Mouse (Mus musculus) heart, postnatal 0 days (tissue): Measurements from ENCODE around the gene Uqcc1. TPM values are rescaled to one million over a fixed set of nuclear protein-coding genes. Genes with fewer than 3 reads are reported as not detected.

ENCODE experiments used
- ATAC-seq: fragments of 200-750 bp; cut with Nextera tagmentation; 2 replicates; pipeline ENCODE4 v1.8.0; 2017; ENCODE audit warnings: low read depth, moderate number of reproducible peaks, moderate library complexity; ENCODE audit not compliant: insufficient read depth
- DNase-seq: peaks from one replicate; pipeline ENCODE4 v3.0.0-alpha.2; 2016; ENCODE audit warnings: low spot score
- H3K27ac ChIP-seq: fragments of 300-500 bp; sonication (generic); 2 replicates; pipeline ENCODE4 v1.5.1; 2014; ENCODE audit warnings: low read depth, mild to moderate bottlenecking
- H3K27me3 ChIP-seq: fragments of 300-500 bp; sonication (generic); 2 replicates; pipeline ENCODE4 v1.6.1; 2014; ENCODE audit warnings: low read length, mixed read lengths; ENCODE audit not compliant: control insufficient read depth, insufficient read depth
- H3K36me3 ChIP-seq: fragments of 300-500 bp; sonication (generic); replicated peaks from 2 replicates; pipeline ENCODE4 v1.6.1; 2014; ENCODE audit warnings: low read length, mixed read lengths; ENCODE audit not compliant: control insufficient read depth, insufficient read depth
- H3K4me1 ChIP-seq: fragments of 300-500 bp; sonication (generic); 2 replicates; pipeline ENCODE4 v1.6.1; 2014; ENCODE audit warnings: antibody characterized with exemption; ENCODE audit not compliant: control insufficient read depth, insufficient read depth
- H3K4me2 ChIP-seq: fragments of 300-500 bp; sonication (generic); 2 replicates; pipeline ENCODE4 v1.6.1; 2014; ENCODE audit warnings: low read depth, mild to moderate bottlenecking, low read length, moderate library complexity
- H3K4me3 ChIP-seq: fragments of 300-500 bp; sonication (generic); 2 replicates; pipeline ENCODE4 v1.5.1; 2014; ENCODE audit warnings: low read depth, low read length
- H3K9ac ChIP-seq: fragments of 300-500 bp; sonication (generic); replicated peaks from 2 replicates; pipeline ENCODE4 v1.6.1; 2014; ENCODE audit warnings: low read depth, low read length, mixed read lengths
- H3K9me3 ChIP-seq: fragments of 300-500 bp; sonication (generic); replicated peaks from 2 replicates; pipeline ENCODE4 v1.6.1; 2016; ENCODE audit warnings: low read length; ENCODE audit not compliant: control insufficient read depth
- CTCF ChIP-seq: IDR thresholded peaks from 2 replicates; pipeline ENCODE4 v1.5.1; 2016; ENCODE audit warnings: antibody characterized with exemption, control low read depth, low read depth
- EP300 ChIP-seq: IDR thresholded peaks from 2 replicates; pipeline ENCODE4 v1.6.1; 2016; ENCODE audit warnings: antibody characterized with exemption, low read depth
- WGBS: fragments of 180-500 bp; shearing (Covaris S2); extraction: QIAGEN DNeasy Blood & Tissue Kit; methylation state at CpG from one replicate; pipeline ENCODE4 v1.1.7; 2014; 5-methylcytosine and 5-hydroxymethylcytosine counted together
- polyA plus RNA-seq: library from polyadenylated mRNA; unstranded; fragments of >200 nt; fragmentation: Nextera tagmentation; extraction: Ambion mirVana; gene quantifications from 2 replicates; pipeline ENCODE4 v1.2.1, GENCODE M21; 2015
- total RNA-seq: library from RNA; depleted of rRNA; stranded (reverse); fragments of >200 nt; gene quantifications from 2 replicates; pipeline ENCODE4 v1.2.3, GENCODE M21; 2014; ENCODE audit warnings: low replicate concordance

Uqcc1 gene
- total and polyA plus RNA-seq, 2 experiments from 2014 or later: 149 to 167 TPM

- H3K4me2 ChIP-seq: no peak overlapping the region
- no peak overlapping the region for H3K9ac ChIP-seq
- H3K36me3 ChIP-seq: peaks cover 73% of the 10 kb centered on the region
- H3K9me3 ChIP-seq: no peaks in the 10 kb centered on the region
- no peak overlapping the region for H3K4me3 ChIP-seq
- no peaks in the 10 kb centered on the region for H3K27me3 ChIP-seq
- DNase-seq (no peak), ATAC-seq (no peak)
- TF ChIP-seq CTCF (no peak), EP300 (no peak)
- no peak overlapping the region for H3K27ac ChIP-seq
- WGBS: 94% methylated on average over 13 of the region's 13 CpGs
- H3K4me1 ChIP-seq: no peaks in the 10 kb centered on the region
Observed at GRCm38 (mm10) chr2:155894307-155895045, 35.6 kb downstream of the Uqcc1 start.

- Histone ChIP-seq H3K36me3 (peaks cover 40% of the 10 kb centered on the region), H3K9me3 (no peaks in the 10 kb centered on the region), H3K27me3 (no peaks in the 10 kb centered on the region), H3K4me1 (peaks cover 6% of the 10 kb centered on the region; the same call in 1 of the 2 replicates), H3K4me3 (no peak overlapping the region), H3K4me2 (no peak overlapping the region), H3K9ac (no peak overlapping the region), H3K27ac (no peak overlapping the region)
- DNase-seq (no peak), ATAC-seq (no peak)
- no peak for TF ChIP-seq CTCF
- no peak for TF ChIP-seq EP300
- WGBS: 89% methylated on average over 12 of the region's 12 CpGs
Observed at GRCm38 (mm10) chr2:155886776-155887175, 43.3 kb downstream of the Uqcc1 start.

- H3K9ac ChIP-seq: no peak overlapping the region
- H3K4me3 ChIP-seq: no peak overlapping the region
- H3K36me3 ChIP-seq: peaks cover 37% of the 10 kb centered on the region
- H3K27me3 ChIP-seq: no peaks in the 10 kb centered on the region
- no peak for TF ChIP-seq CTCF
- no peak for TF ChIP-seq EP300
- no peaks in the 10 kb centered on the region for H3K9me3 ChIP-seq
- ATAC-seq (no peak), DNase-seq (no peak)
- 84% methylated on average over 10 of the region's 10 CpGs for WGBS
- peaks cover 8% of the 10 kb centered on the region; the same call in 1 of the 2 replicates for H3K4me1 ChIP-seq
- H3K27ac ChIP-seq: no peak overlapping the region
- no peak overlapping the region for H3K4me2 ChIP-seq
Observed at GRCm38 (mm10) chr2:155885271-155885697, 44.8 kb downstream of the Uqcc1 start.

GRCm38 (mm10) chr2:155882087-155882486 is 48.0 kb downstream of the Uqcc1 start:
- peaks cover 46% of the 10 kb centered on the region for H3K36me3 ChIP-seq
- 38% methylated on average over 3 of the region's 3 CpGs for whole genome bisulfite sequencing
- peak; percentile 80 for DNase-seq
- H3K4me2 ChIP-seq: no peak overlapping the region
- peaks cover 8% of the 10 kb centered on the region; the same call in 1 of the 2 replicates for H3K4me1 ChIP-seq
- no peaks in the 10 kb centered on the region for H3K27me3 ChIP-seq
- TF ChIP-seq CTCF (no peak), EP300 (no peak)
- H3K9ac ChIP-seq: no peak overlapping the region
- H3K4me3 ChIP-seq: no peak overlapping the region
- ATAC-seq: peak; percentile 60
- no peaks in the 10 kb centered on the region for H3K9me3 ChIP-seq
- 0 out of 2 replicates have a peak overlapping the region, but pooled peaks have one; percentile 15 for H3K27ac ChIP-seq

- ATAC-seq (no peak), DNase-seq (no peak)
- Histone ChIP-seq H3K27me3 (no peaks in the 10 kb centered on the region), H3K4me1 (peaks cover 8% of the 10 kb centered on the region; the same call in 1 of the 2 replicates), H3K4me2 (no peak overlapping the region), H3K9ac (no peak overlapping the region), H3K4me3 (no peak overlapping the region), H3K27ac (no peak overlapping the region), H3K9me3 (no peaks in the 10 kb centered on the region), H3K36me3 (peaks cover 49% of the 10 kb centered on the region)
- WGBS: 71% methylated on average over 21 of the region's 21 CpGs
- TF ChIP-seq EP300: no peak
- no peak for TF ChIP-seq CTCF
Observed at GRCm38 (mm10) chr2:155878964-155879876, 50.9 kb downstream of the Uqcc1 start.
